Mouse (Mus musculus): Measurements from ENCODE around the gene Gstm2. TPM values are rescaled to one million over a fixed set of nuclear protein-coding genes. Genes with fewer than 3 reads are reported as not detected.
"Not testable (repeated sequence)": the region's sequence is repeated elsewhere in the genome, so short reads cannot be mapped to it uniquely, and the experiment has no call there.

The Gstm2 gene
- polyA plus RNA-seq, 1 experiment from 2014 or later = 18.2 TPM

GRCm38 (mm10) chr3:108020351-108021022, 34.2 kb upstream of the Gstm2 start:
- H3K27me3 ChIP-seq (replicated peaks; ENCODE audit: control insufficient read depth, insufficient read depth, low read length); H3K4me2 ChIP-seq; H3K9ac ChIP-seq (ENCODE audit: low read depth, low read length); H3K4me3 ChIP-seq (ENCODE audit: low read depth, low read length); H3K9me3 ChIP-seq (ENCODE audit: control insufficient read depth, low read length); ATAC-seq (replicated peaks; ENCODE audit: low FRiP score); H3K36me3 ChIP-seq (ENCODE audit: control insufficient read depth, insufficient read depth, low read length); H3K27ac ChIP-seq (ENCODE audit: low read depth, low read length); DNase-seq (ENCODE audit: low spot score): not testable (repeated sequence)
- peaks cover 10% of the 10 kb centered on the region for H3K4me1 ChIP-seq (replicated peaks; ENCODE audit: control insufficient read depth, insufficient read depth, low read length)
- 68% methylated on average over 11 of the region's 11 CpGs for WGBS

GRCm38 (mm10) chr3:108019226-108019625, 33.0 kb upstream of the Gstm2 start:
- DNase-seq (ENCODE audit: low spot score) = not testable (repeated sequence)

GRCm38 (mm10) chr3:108018190-108018820, 32.1 kb upstream of the Gstm2 start:
- ATAC-seq (replicated peaks; ENCODE audit: low FRiP score) (0 out of 2 replicates have a peak, but pooled peaks have one; percentile 4), DNase-seq (ENCODE audit: low spot score) (no peak)
- H3K4me3 ChIP-seq (ENCODE audit: low read depth, low read length) = peak overlapping the region; percentile 45
- H3K9ac ChIP-seq (ENCODE audit: low read depth, low read length) = peak overlapping the region; percentile 54; the same call in 1 of the 2 replicates
- no peaks in the 10 kb centered on the region for H3K9me3 ChIP-seq (ENCODE audit: control insufficient read depth, low read length)
- no peaks in the 10 kb centered on the region for H3K27me3 ChIP-seq (replicated peaks; ENCODE audit: control insufficient read depth, insufficient read depth, low read length)
- WGBS = 27% methylated on average over 14 of the region's 14 CpGs
- no peaks in the 10 kb centered on the region for H3K36me3 ChIP-seq (ENCODE audit: control insufficient read depth, insufficient read depth, low read length)
- peaks cover 10% of the 10 kb centered on the region for H3K4me1 ChIP-seq (replicated peaks; ENCODE audit: control insufficient read depth, insufficient read depth, low read length)
- H3K27ac ChIP-seq (ENCODE audit: low read depth, low read length) = 0 out of 2 replicates have a peak overlapping the region, but pooled peaks have one; percentile 16
- H3K4me2 ChIP-seq = peak overlapping the region; percentile 67

More at GRCm38 (mm10) chr3:108019226-108019625, 33.0 kb upstream of the Gstm2 start:
- WGBS = 80% methylated on average over 3 of the region's 3 CpGs
- not testable (repeated sequence) for H3K4me3 ChIP-seq (ENCODE audit: low read depth, low read length); H3K9me3 ChIP-seq (ENCODE audit: control insufficient read depth, low read length); H3K27me3 ChIP-seq (replicated peaks; ENCODE audit: control insufficient read depth, insufficient read depth, low read length); H3K36me3 ChIP-seq (ENCODE audit: control insufficient read depth, insufficient read depth, low read length); ATAC-seq (replicated peaks; ENCODE audit: low FRiP score); H3K9ac ChIP-seq (ENCODE audit: low read depth, low read length); H3K4me2 ChIP-seq; H3K27ac ChIP-seq (ENCODE audit: low read depth, low read length)
- H3K4me1 ChIP-seq (replicated peaks; ENCODE audit: control insufficient read depth, insufficient read depth, low read length) = peaks cover 10% of the 10 kb centered on the region

- Histone ChIP-seq H3K9me3 (ENCODE audit: control insufficient read depth, low read length) (no peaks in the 10 kb centered on the region), H3K4me1 (replicated peaks; ENCODE audit: control insufficient read depth, insufficient read depth, low read length) (peaks cover 10% of the 10 kb centered on the region), H3K4me3 (ENCODE audit: low read depth, low read length) (peak within 1 kb of the TSS; percentile 45), H3K4me2 (peak within 1 kb of the TSS; percentile 67), H3K36me3 (ENCODE audit: control insufficient read depth, insufficient read depth, low read length) (no peaks in the 10 kb centered on the region), H3K27ac (ENCODE audit: low read depth, low read length) (peak within 1 kb of the TSS; percentile 45), H3K9ac (ENCODE audit: low read depth, low read length) (peak within 1 kb of the TSS; percentile 55), H3K27me3 (replicated peaks; ENCODE audit: control insufficient read depth, insufficient read depth, low read length) (no peaks in the 10 kb centered on the region)
- peak; percentile 88 for DNase-seq (ENCODE audit: low spot score)
- under 1% methylated on average over 31 of the region's 31 CpGs for WGBS
- peak; percentile 96 for ATAC-seq (replicated peaks; ENCODE audit: low FRiP score)
These were observed 31.4 kb upstream of the Gstm2 start, which contains the start of gene Gstm1 for GRCm38 (mm10) chr3:108017473-108018189. Gstm1 (minus strand) TSS chr3:108017973.

- H3K9me3 ChIP-seq (ENCODE audit: control insufficient read depth, low read length); H3K36me3 ChIP-seq (ENCODE audit: control insufficient read depth, insufficient read depth, low read length); ATAC-seq (replicated peaks; ENCODE audit: low FRiP score); H3K9ac ChIP-seq (ENCODE audit: low read depth, low read length); H3K27ac ChIP-seq (ENCODE audit: low read depth, low read length); DNase-seq (ENCODE audit: low spot score); H3K27me3 ChIP-seq (replicated peaks; ENCODE audit: control insufficient read depth, insufficient read depth, low read length): not testable (repeated sequence)
- Histone ChIP-seq H3K4me2 (peak overlapping the region; percentile 67), H3K4me1 (replicated peaks; ENCODE audit: control insufficient read depth, insufficient read depth, low read length) (peaks cover 10% of the 10 kb centered on the region), H3K4me3 (ENCODE audit: low read depth, low read length) (peak overlapping the region; percentile 45)
- WGBS = 83% methylated on average over 5 of the region's 5 CpGs
These were observed 30.2 kb upstream of the Gstm2 start for GRCm38 (mm10) chr3:108016468-108016867.

GRCm38 (mm10) chr3:108014974-108015346, 28.7 kb upstream of the Gstm2 start:
- Histone ChIP-seq H3K27ac (ENCODE audit: low read depth, low read length) (no peak overlapping the region), H3K4me3 (ENCODE audit: low read depth, low read length) (no peak overlapping the region), H3K27me3 (replicated peaks; ENCODE audit: control insufficient read depth, insufficient read depth, low read length) (no peaks in the 10 kb centered on the region), H3K4me1 (replicated peaks; ENCODE audit: control insufficient read depth, insufficient read depth, low read length) (peaks cover 10% of the 10 kb centered on the region), H3K9ac (ENCODE audit: low read depth, low read length) (no peak overlapping the region), H3K9me3 (ENCODE audit: control insufficient read depth, low read length) (no peaks in the 10 kb centered on the region), H3K4me2 (0 out of 2 replicates have a peak overlapping the region, but pooled peaks have one; percentile 9), H3K36me3 (ENCODE audit: control insufficient read depth, insufficient read depth, low read length) (no peaks in the 10 kb centered on the region)
- ATAC-seq (replicated peaks; ENCODE audit: low FRiP score) (no peak), DNase-seq (ENCODE audit: low spot score) (no peak)
- WGBS = 85% methylated on average over 2 of the region's 2 CpGs

GRCm38 (mm10) chr3:108014098-108014973, 28.1 kb upstream of the Gstm2 start:
- no peak for ATAC-seq (replicated peaks; ENCODE audit: low FRiP score)
- no peak overlapping the region for H3K4me3 ChIP-seq (ENCODE audit: low read depth, low read length)
- H3K27ac ChIP-seq (ENCODE audit: low read depth, low read length) = no peak overlapping the region
- H3K4me1 ChIP-seq (replicated peaks; ENCODE audit: control insufficient read depth, insufficient read depth, low read length) = peaks cover 10% of the 10 kb centered on the region
- H3K4me2 ChIP-seq = peak overlapping the region; percentile 29
- no peak for DNase-seq (ENCODE audit: low spot score)
- no peaks in the 10 kb centered on the region for H3K9me3 ChIP-seq (ENCODE audit: control insufficient read depth, low read length)
- 75% methylated on average over 7 of the region's 8 CpGs for WGBS
- H3K36me3 ChIP-seq (ENCODE audit: control insufficient read depth, insufficient read depth, low read length) = no peaks in the 10 kb centered on the region
- no peak overlapping the region for H3K9ac ChIP-seq (ENCODE audit: low read depth, low read length)
- H3K27me3 ChIP-seq (replicated peaks; ENCODE audit: control insufficient read depth, insufficient read depth, low read length) = no peaks in the 10 kb centered on the region

GRCm38 (mm10) chr3:108013331-108013871, 27.1 kb upstream of the Gstm2 start:
- no peaks in the 10 kb centered on the region for H3K36me3 ChIP-seq (ENCODE audit: control insufficient read depth, insufficient read depth, low read length)
- no peak overlapping the region for H3K27ac ChIP-seq (ENCODE audit: low read depth, low read length)
- ATAC-seq (replicated peaks; ENCODE audit: low FRiP score) (no peak), DNase-seq (ENCODE audit: low spot score) (no peak)
- no peak overlapping the region for H3K4me2 ChIP-seq
- H3K4me3 ChIP-seq (ENCODE audit: low read depth, low read length) = no peak overlapping the region
- no peaks in the 10 kb centered on the region for H3K27me3 ChIP-seq (replicated peaks; ENCODE audit: control insufficient read depth, insufficient read depth, low read length)
- no peak overlapping the region for H3K9ac ChIP-seq (ENCODE audit: low read depth, low read length)
- no peaks in the 10 kb centered on the region for H3K9me3 ChIP-seq (ENCODE audit: control insufficient read depth, low read length)
- H3K4me1 ChIP-seq (replicated peaks; ENCODE audit: control insufficient read depth, insufficient read depth, low read length) = peaks cover 6% of the 10 kb centered on the region
- WGBS = 70% methylated on average over 4 of the region's 4 CpGs

Data from liver, embryonic 11.5 days (tissue).